Mouse (Mus musculus) CH12.LX (cell line): ENCODE data around the gene Cct6b. TPM values are rescaled to one million over a fixed set of nuclear protein-coding genes. Genes with fewer than 3 reads are reported as not detected.
A peak's percentile ranks its signal among the peaks of the same experiment; 100 is the strongest.

Experiments
- DNase-seq: peaks from one replicate; pipeline ENCODE4 v3.0.0-alpha.2; 2013; ENCODE audit errors: extremely low read depth
- H3K27ac ChIP-seq: 2 replicates; pipeline ENCODE4 v1.5.1; 2012; ENCODE audit warnings: low read depth, mild to moderate bottlenecking, control low read depth, moderate library complexity; ENCODE audit not compliant: insufficient read depth
- H3K27me3 ChIP-seq: replicated peaks from 2 replicates; pipeline ENCODE3; 2012; ENCODE audit warnings: inconsistent platforms
- H3K36me3 ChIP-seq, 2 experiments: replicated peaks in 1 of 2; 2 replicates each; pipeline versions ENCODE3 to v1.6.1; 2012; ENCODE audit warnings: inconsistent platforms in 1 of 2, low read length in 1 of 2, mild to moderate bottlenecking in 1 of 2, mixed read lengths in 1 of 2, moderate library complexity in 1 of 2; ENCODE audit not compliant: control insufficient read depth in 1 of 2, insufficient read depth in 1 of 2
- H3K4me1 ChIP-seq, 2 experiments: 2 replicates each; pipeline ENCODE4 v1.6.1; 2012; ENCODE audit warnings: inconsistent platforms in 1 of 2, moderate library complexity in 1 of 2; ENCODE audit not compliant: insufficient read depth in 2 of 2, control insufficient read depth in 1 of 2
- H3K4me2 ChIP-seq: 2 replicates; pipeline ENCODE4 v1.6.1; 2012; ENCODE audit warnings: low read depth, mild to moderate bottlenecking, control low read depth; ENCODE audit not compliant: poor library complexity, insufficient read depth, severe bottlenecking
- H3K4me3 ChIP-seq, 3 experiments: fragments of 150-350 bp in 1 of 3; sonication (generic) in 1 of 3; replicated peaks in 1 of 3; 2 replicates each; pipeline versions ENCODE3 to v1.5.1; 2011 to 2012; ENCODE audit warnings: low read depth in 2 of 3, low read length in 2 of 3, mild to moderate bottlenecking in 2 of 3, moderate library complexity in 2 of 3, control low read depth in 1 of 3, improper control_type of control experiment in 1 of 3, inconsistent platforms in 1 of 3, mixed read lengths in 1 of 3; ENCODE audit not compliant: poor library complexity in 1 of 3
- H3K79me2 ChIP-seq: replicated peaks from 2 replicates; pipeline ENCODE4 v1.6.1; 2012; ENCODE audit warnings: mild to moderate bottlenecking, moderate library complexity; ENCODE audit not compliant: control insufficient read depth, poor library complexity, insufficient read depth, severe bottlenecking; ENCODE audit errors: extremely low read depth
- H3K9ac ChIP-seq: 2 replicates; pipeline ENCODE4 v1.6.1; 2012; ENCODE audit warnings: low read depth, mild to moderate bottlenecking, control low read depth, moderate library complexity; ENCODE audit not compliant: insufficient read depth
- H3K9me3 ChIP-seq: replicated peaks from 2 replicates; pipeline ENCODE3; 2012; ENCODE audit warnings: low read length, inconsistent platforms, mixed read lengths
- CHD1 ChIP-seq: IDR thresholded peaks from 2 replicates; pipeline ENCODE4 v1.6.1; 2012; ENCODE audit warnings: low read depth, low read length, improper control_type of control experiment, inconsistent platforms
- CTCF ChIP-seq, 2 experiments: IDR thresholded peaks in 1 of 2; conservative IDR thresholded peaks in 1 of 2; 2 replicates each; pipeline ENCODE4 v1.5.1; 2011 to 2012; ENCODE audit warnings: low read depth in 2 of 2, low read length in 2 of 2, improper control_type of control experiment in 1 of 2, inconsistent platforms in 1 of 2, mild to moderate bottlenecking in 1 of 2, moderate library complexity in 1 of 2
- ELF1 ChIP-seq: IDR thresholded peaks from 2 replicates; pipeline ENCODE4 v1.6.1; 2014; ENCODE audit warnings: low read depth, mild to moderate bottlenecking, inconsistent platforms, low read length, improper control_type of control experiment
- EP300 ChIP-seq: IDR thresholded peaks from 2 replicates; pipeline ENCODE4 v1.6.1; 2011; ENCODE audit warnings: low read length, improper control_type of control experiment
- ETS1 ChIP-seq: conservative IDR thresholded peaks from 2 replicates; pipeline ENCODE4 v1.6.1; 2012; ENCODE audit warnings: low read depth, mild to moderate bottlenecking, inconsistent platforms, low read length, improper control_type of control experiment, moderate library complexity
- GABPA ChIP-seq: IDR thresholded peaks from 2 replicates; pipeline ENCODE4 v1.6.1; 2012; ENCODE audit warnings: low read depth, low read length, improper control_type of control experiment, inconsistent platforms; ENCODE audit not compliant: insufficient replicate concordance
- HCFC1 ChIP-seq: IDR thresholded peaks from 2 replicates; pipeline ENCODE4 v1.6.1; 2012; ENCODE audit warnings: low read depth, mild to moderate bottlenecking, inconsistent platforms, low read length, improper control_type of control experiment
- IRF4 ChIP-seq: IDR thresholded peaks from 2 replicates; pipeline ENCODE4 v1.6.1; 2014; ENCODE audit warnings: low read depth, mild to moderate bottlenecking, inconsistent platforms, low read length, improper control_type of control experiment
- JUN ChIP-seq: IDR thresholded peaks from 2 replicates; pipeline ENCODE4 v1.6.1; 2011; ENCODE audit warnings: low read depth, mild to moderate bottlenecking, low read length, improper control_type of control experiment, moderate library complexity; ENCODE audit not compliant: insufficient read depth
- MAX ChIP-seq: IDR thresholded peaks from 2 replicates; pipeline ENCODE4 v1.6.1; 2011; ENCODE audit warnings: low read length, improper control_type of control experiment
- MAZ ChIP-seq: IDR thresholded peaks from 2 replicates; pipeline ENCODE4 v1.6.1; 2012; ENCODE audit warnings: low read depth, mild to moderate bottlenecking, inconsistent platforms, low read length, improper control_type of control experiment, moderate library complexity
- MYC ChIP-seq: IDR thresholded peaks from 2 replicates; pipeline ENCODE4 v1.6.1; 2011; ENCODE audit warnings: low read depth, mild to moderate bottlenecking, improper control_type of control experiment, low read length
- NELFE ChIP-seq: IDR thresholded peaks from 2 replicates; pipeline ENCODE4 v1.6.1; 2011; ENCODE audit warnings: low read depth, low read length, improper control_type of control experiment
- NRF1 ChIP-seq: IDR thresholded peaks from 2 replicates; pipeline ENCODE4 v1.6.1; 2014; ENCODE audit warnings: low read depth, mild to moderate bottlenecking, inconsistent platforms, low read length, improper control_type of control experiment, moderate library complexity
- PAX5 ChIP-seq: IDR thresholded peaks from 2 replicates; pipeline ENCODE4 v1.6.1; 2012; ENCODE audit warnings: low read length, inconsistent platforms, mixed read lengths
- POLR2AphosphoS2 ChIP-seq: IDR thresholded peaks from 2 replicates; pipeline ENCODE4 v1.6.1; 2011; ENCODE audit warnings: low read depth, low read length, improper control_type of control experiment
- RAD21 ChIP-seq: IDR thresholded peaks from 2 replicates; pipeline ENCODE4 v1.6.1; 2011; ENCODE audit warnings: low read depth, mild to moderate bottlenecking, low read length, improper control_type of control experiment, moderate library complexity
- RCOR1 ChIP-seq: conservative IDR thresholded peaks from 2 replicates; pipeline ENCODE4 v1.6.1; 2012; ENCODE audit warnings: low read depth, mild to moderate bottlenecking, inconsistent platforms, low read length, improper control_type of control experiment
- SMC3 ChIP-seq: IDR thresholded peaks from 2 replicates; pipeline ENCODE4 v1.6.1; 2011; ENCODE audit warnings: low read depth, low read length, improper control_type of control experiment
- TBP ChIP-seq: conservative IDR thresholded peaks from 2 replicates; pipeline ENCODE4 v1.6.1; 2011; ENCODE audit warnings: low read depth, low read length, improper control_type of control experiment
- TCF12 ChIP-seq: IDR thresholded peaks from 2 replicates; pipeline ENCODE4 v1.6.1; 2014; ENCODE audit warnings: low read depth, mild to moderate bottlenecking, inconsistent platforms, low read length, improper control_type of control experiment
- USF1 ChIP-seq: IDR thresholded peaks from 2 replicates; pipeline ENCODE4 v1.6.1; 2014; ENCODE audit warnings: low read depth, mild to moderate bottlenecking, inconsistent platforms, low read length, improper control_type of control experiment
- USF2 ChIP-seq: conservative IDR thresholded peaks from 2 replicates; pipeline ENCODE4 v1.6.1; 2011; ENCODE audit warnings: low read depth, low read length, improper control_type of control experiment
- ZC3H11A ChIP-seq: IDR thresholded peaks from 2 replicates; pipeline ENCODE4 v1.6.1; 2012; ENCODE audit warnings: low read depth, mild to moderate bottlenecking, inconsistent platforms, low read length, improper control_type of control experiment
- ZKSCAN1 ChIP-seq: IDR thresholded peaks from 2 replicates; pipeline ENCODE4 v1.6.1; 2012; ENCODE audit warnings: low read depth, inconsistent platforms, low read length, improper control_type of control experiment, borderline replicate concordance
- ZMIZ1 ChIP-seq: IDR thresholded peaks from 2 replicates; pipeline ENCODE4 v1.6.1; 2012; ENCODE audit warnings: low read depth, mild to moderate bottlenecking, inconsistent platforms, low read length, improper control_type of control experiment
- dilution Hi-C: fragments of 300-500 bp; cut with MboI; formaldehyde crosslinking; loops from 2 replicates; pipeline ENCODE4 v1.14.3; 2020; ENCODE audit warnings: low sequenced_read_pairs; ENCODE audit not compliant: extremely low pct_unique_long_range_greater_than_20kb, extremely low pct_ligation_motif_present
- in situ Hi-C: fragments of 300-500 bp; cut with MboI; formaldehyde crosslinking; loops from 3 replicates; pipeline ENCODE4 v1.14.3; 2019; ENCODE audit warnings: low sequenced_read_pairs, low pct_ligation_motif_present, low pct_unique_long_range_greater_than_20kb, mixed read lengths
- polyA plus RNA-seq: library from polyadenylated mRNA; unstranded; fragments of >175 nt; gene quantifications from 2 replicates; pipeline ENCODE4 v1.2.1, GENCODE M21; 2012; ENCODE audit warnings: low read depth; ENCODE audit not compliant: insufficient read length
- total RNA-seq, 2 experiments: library from RNA; depleted of rRNA; stranded (reverse); fragments of 300-350 nt in 1 of 2; fragments of >200 nt in 1 of 2; gene quantifications; 2 replicates each; pipeline ENCODE4 v1.2.3; 2012 to 2014

Gene Cct6b
- total and polyA plus RNA-seq, 3 experiments, result 0.24 to 0.64 (median 0.44) TPM

DNA sequence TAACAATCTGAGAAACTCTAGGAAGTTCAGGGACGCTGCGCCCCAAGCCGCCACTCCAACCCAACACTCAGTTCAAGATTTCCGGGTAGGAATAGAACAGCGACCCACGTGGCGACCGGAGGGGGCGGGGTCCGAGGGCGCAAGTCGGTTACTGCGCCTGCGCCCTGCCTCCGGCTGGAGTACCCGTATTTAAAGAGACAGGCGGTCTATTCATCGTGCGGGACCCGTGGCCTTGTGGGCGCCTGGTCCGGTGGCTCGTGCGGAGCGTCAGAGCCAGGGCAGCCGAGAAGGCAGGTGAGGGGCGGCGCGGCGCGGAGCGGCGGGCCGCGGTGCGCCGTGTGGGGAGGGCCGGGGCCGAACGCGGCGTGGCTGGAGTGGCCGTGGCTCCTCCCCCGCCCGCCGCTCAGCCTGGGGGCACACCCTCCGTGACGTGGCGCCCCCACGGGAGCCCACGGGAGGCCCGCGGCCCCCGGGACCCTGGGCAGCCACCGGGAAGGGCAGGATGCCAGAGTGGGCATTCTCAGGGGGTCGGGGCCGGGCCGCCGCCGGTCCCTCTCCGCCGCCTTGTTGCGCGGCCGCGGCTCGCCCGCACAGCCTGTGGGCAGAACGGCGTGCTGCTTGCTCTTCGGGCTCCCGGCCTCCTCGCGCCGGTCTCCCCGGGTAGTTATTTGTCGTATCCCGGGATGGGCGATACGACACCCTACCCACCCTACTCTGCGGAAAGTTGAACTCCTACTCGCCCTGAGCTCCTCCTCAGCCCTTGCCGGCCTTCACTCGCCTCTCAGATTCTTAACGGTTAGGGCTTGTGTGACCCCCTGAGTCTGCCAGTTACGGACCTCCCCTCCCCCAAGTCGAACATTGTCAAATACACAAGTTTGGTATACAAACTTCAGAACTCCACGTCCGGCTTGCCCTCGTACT, 17.1 kb upstream of the Cct6b start, which contains the start of gene Lig3 (continued):
- no peak for TF ChIP-seq GABPA
- TF ChIP-seq HCFC1, result peak; percentile 77
- TF ChIP-seq TCF12, result peak; percentile 84
- TF ChIP-seq ZKSCAN1, result no peak
- TF ChIP-seq MAZ, result peak; percentile 72
- peak; percentile 75 for TF ChIP-seq USF2
- no peak for TF ChIP-seq CHD1
- peak; percentile 54; the same call in 1 of the 2 replicates for TF ChIP-seq RCOR1

GRCm38 (mm10) chr11:82780134-82780533, 16.0 kb upstream of the Cct6b start:
- H3K36me3 ChIP-seq, result peaks cover 21 to 51% of the 10 kb centered on the region in 2 experiments
- peak; percentile 13 for DNase-seq
- dilution Hi-C loops (no loop called here), in situ Hi-C loops (no loop called here)
- peak overlapping the region; percentile 94 for H3K9ac ChIP-seq
- H3K9me3 ChIP-seq, result peaks cover 12% of the 10 kb centered on the region
- H3K79me2 ChIP-seq, result peaks cover 30% of the 10 kb centered on the region
- no peaks in the 10 kb centered on the region for H3K27me3 ChIP-seq
- no peak overlapping the region for H3K27ac ChIP-seq
- H3K4me1 ChIP-seq, result peaks cover 0 to 42% of the 10 kb centered on the region in 2 experiments; a peak in 3 of 4 replicates
- peak overlapping the region; percentile 76 to 98 (median 80) for H3K4me3 ChIP-seq
- peak overlapping the region; percentile 92 for H3K4me2 ChIP-seq
- 0 out of 2 replicates have a peak, but pooled peaks have one; percentile 29 for TF ChIP-seq TBP
- TF ChIP-seq MAX, result 0 out of 2 replicates have a peak, but pooled peaks have one; percentile 40
- no peak for TF ChIP-seq ETS1
- TF ChIP-seq, all 38 proteins: peak for 2

- Histone ChIP-seq H3K4me3 (peak overlapping the region; percentile 89 to 96 (median 91)), H3K9me3 (peaks cover 6% of the 10 kb centered on the region), H3K36me3 (peaks cover 4 to 26% of the 10 kb centered on the region in 2 experiments), H3K9ac (peak overlapping the region; percentile 89), H3K27ac (peak overlapping the region; percentile 59), H3K79me2 (peaks cover 29% of the 10 kb centered on the region), H3K4me2 (peak overlapping the region; percentile 99; the same call in 1 of the 2 replicates), H3K4me1 (peaks cover 0 to 28% of the 10 kb centered on the region in 2 experiments; a peak in 2 of 4 replicates), H3K27me3 (no peaks in the 10 kb centered on the region)
- no peak for DNase-seq
- TF ChIP-seq POLR2AphosphoS2 (no peak), CTCF (conservative IDR thresholded peaks at IDR 0.05 in 1 of 2, IDR thresholded peaks at IDR 0.05 in 1 of 2; ENCODE audit: low read depth in 2 of 2, low read length in 2 of 2) (no peak), GABPA (no peak), EP300 (no peak), RAD21 (no peak), NELFE (no peak), USF2 (no peak), IRF4 (no peak), HCFC1 (no peak), ZKSCAN1 (no peak), ZMIZ1 (no peak), PAX5 (no peak), NRF1 (no peak), ELF1 (no peak), SMC3 (no peak), ZC3H11A (no peak), JUN (no peak), MYC (no peak), USF1 (no peak), RCOR1 (no peak)
- in situ Hi-C loops, result loop anchor here (25.0 kb wide), 1 partner anchor 423 kb away; the partner anchor contains the start of genes Slfn3 and Slfn4
- dilution Hi-C loops, result no loop called here
Observed at GRCm38 (mm10) chr11:82764438-82764924, 360 bp upstream of the Cct6b start.
